Mouse (Mus musculus): ENCODE data around the gene Steap4. TPM values are rescaled to one million over a fixed set of nuclear protein-coding genes. Genes with fewer than 3 reads are reported as not detected.

Steap4 gene
- polyA plus RNA-seq, 1 experiment from 2014 or later: 3.4 TPM

- 73% methylated on average over 10 of the region's 10 CpGs for WGBS
- H3K4me3 ChIP-seq (ENCODE audit: low read length): no peak overlapping the region
- H3K4me2 ChIP-seq (ENCODE audit: low read depth, low read length): no peak overlapping the region
- H3K27me3 ChIP-seq (ENCODE audit: control insufficient read depth, insufficient read depth, low read depth, low read length): no peaks in the 10 kb centered on the region
- no peaks in the 10 kb centered on the region for H3K36me3 ChIP-seq (ENCODE audit: control insufficient read depth, insufficient read depth, low read length)
- H3K4me1 ChIP-seq (replicated peaks; ENCODE audit: control insufficient read depth, insufficient read depth, low read length): no peaks in the 10 kb centered on the region
- ATAC-seq (ENCODE audit: low read depth): no peak
- no peak overlapping the region for H3K9ac ChIP-seq (ENCODE audit: low read length)
- H3K27ac ChIP-seq (ENCODE audit: low read length): no peak overlapping the region
- H3K9me3 ChIP-seq (ENCODE audit: control insufficient read depth, low read length): no peaks in the 10 kb centered on the region
Measured at GRCm38 (mm10) chr5:8000466-8000865, 40.2 kb downstream of the Steap4 start.

GRCm38 (mm10) chr5:8002827-8003226 lies 42.6 kb downstream of the Steap4 start:
- Histone ChIP-seq H3K27ac (ENCODE audit: low read length) (no peak overlapping the region), H3K9me3 (ENCODE audit: control insufficient read depth, low read length) (no peaks in the 10 kb centered on the region), H3K27me3 (ENCODE audit: control insufficient read depth, insufficient read depth, low read depth, low read length) (no peaks in the 10 kb centered on the region), H3K9ac (ENCODE audit: low read length) (no peak overlapping the region), H3K4me2 (ENCODE audit: low read depth, low read length) (no peak overlapping the region), H3K4me3 (ENCODE audit: low read length) (no peak overlapping the region), H3K36me3 (ENCODE audit: control insufficient read depth, insufficient read depth, low read length) (no peaks in the 10 kb centered on the region), H3K4me1 (replicated peaks; ENCODE audit: control insufficient read depth, insufficient read depth, low read length) (no peaks in the 10 kb centered on the region)
- peak; percentile 67; the same call in 1 of the 2 replicates for ATAC-seq (ENCODE audit: low read depth)

- 58% methylated on average over 3 of the region's 3 CpGs for WGBS
- H3K4me1 ChIP-seq (replicated peaks; ENCODE audit: control insufficient read depth, insufficient read depth, low read length): no peaks in the 10 kb centered on the region
- H3K9me3 ChIP-seq (ENCODE audit: control insufficient read depth, low read length): peaks cover 13% of the 10 kb centered on the region
- no peak overlapping the region for H3K4me3 ChIP-seq (ENCODE audit: low read length)
- H3K4me2 ChIP-seq (ENCODE audit: low read depth, low read length): no peak overlapping the region
- ATAC-seq (ENCODE audit: low read depth): no peak
- H3K27ac ChIP-seq (ENCODE audit: low read length): no peak overlapping the region
- no peaks in the 10 kb centered on the region for H3K27me3 ChIP-seq (ENCODE audit: control insufficient read depth, insufficient read depth, low read depth, low read length)
- H3K36me3 ChIP-seq (ENCODE audit: control insufficient read depth, insufficient read depth, low read length): no peaks in the 10 kb centered on the region
- H3K9ac ChIP-seq (ENCODE audit: low read length): no peak overlapping the region
Measured at GRCm38 (mm10) chr5:8013276-8013675, 53.0 kb downstream of the Steap4 start.

Other genes with a start within 250 kb of the Steap4 start
- gene Sri, start 85.6 kb downstream of the Steap4 start, polyA plus RNA-seq (2015; fragmentation: Nextera tagmentation; extraction: Ambion mirVana): 305 and 328 TPM in 2 replicates